Mouse (Mus musculus) CH12.LX (cell line): ENCODE results near the gene Zfp119a. TPM values are rescaled to one million over a fixed set of nuclear protein-coding genes. Genes with fewer than 3 reads are reported as not detected.

Source experiments
- DNase-seq: peaks from one replicate; pipeline ENCODE4 v3.0.0-alpha.2; 2013; ENCODE audit errors: extremely low read depth
- H3K27ac ChIP-seq: 2 replicates; pipeline ENCODE4 v1.5.1; 2012; ENCODE audit warnings: low read depth, mild to moderate bottlenecking, control low read depth, moderate library complexity; ENCODE audit not compliant: insufficient read depth
- H3K27me3 ChIP-seq: replicated peaks from 2 replicates; pipeline ENCODE3; 2012; ENCODE audit warnings: inconsistent platforms
- H3K36me3 ChIP-seq, 2 experiments: replicated peaks in 1 of 2; 2 replicates each; pipeline versions ENCODE3 to v1.6.1; 2012; ENCODE audit warnings: inconsistent platforms in 1 of 2, low read length in 1 of 2, mild to moderate bottlenecking in 1 of 2, mixed read lengths in 1 of 2, moderate library complexity in 1 of 2; ENCODE audit not compliant: control insufficient read depth in 1 of 2, insufficient read depth in 1 of 2
- H3K4me1 ChIP-seq, 2 experiments: 2 replicates each; pipeline ENCODE4 v1.6.1; 2012; ENCODE audit warnings: inconsistent platforms in 1 of 2, moderate library complexity in 1 of 2; ENCODE audit not compliant: insufficient read depth in 2 of 2, control insufficient read depth in 1 of 2
- H3K4me2 ChIP-seq: 2 replicates; pipeline ENCODE4 v1.6.1; 2012; ENCODE audit warnings: low read depth, mild to moderate bottlenecking, control low read depth; ENCODE audit not compliant: poor library complexity, insufficient read depth, severe bottlenecking
- H3K4me3 ChIP-seq, 3 experiments: fragments of 150-350 bp in 1 of 3; sonication (generic) in 1 of 3; replicated peaks in 1 of 3; 2 replicates each; pipeline versions ENCODE3 to v1.5.1; 2011 to 2012; ENCODE audit warnings: low read depth in 2 of 3, low read length in 2 of 3, mild to moderate bottlenecking in 2 of 3, moderate library complexity in 2 of 3, control low read depth in 1 of 3, improper control_type of control experiment in 1 of 3, inconsistent platforms in 1 of 3, mixed read lengths in 1 of 3; ENCODE audit not compliant: poor library complexity in 1 of 3
- H3K79me2 ChIP-seq: replicated peaks from 2 replicates; pipeline ENCODE4 v1.6.1; 2012; ENCODE audit warnings: mild to moderate bottlenecking, moderate library complexity; ENCODE audit not compliant: control insufficient read depth, poor library complexity, insufficient read depth, severe bottlenecking; ENCODE audit errors: extremely low read depth
- H3K9ac ChIP-seq: 2 replicates; pipeline ENCODE4 v1.6.1; 2012; ENCODE audit warnings: low read depth, mild to moderate bottlenecking, control low read depth, moderate library complexity; ENCODE audit not compliant: insufficient read depth
- H3K9me3 ChIP-seq: replicated peaks from 2 replicates; pipeline ENCODE3; 2012; ENCODE audit warnings: low read length, inconsistent platforms, mixed read lengths
- CHD2 ChIP-seq: IDR thresholded peaks from 2 replicates; pipeline ENCODE4 v1.6.1; 2011; ENCODE audit warnings: low read length, improper control_type of control experiment
- E2F4 ChIP-seq: IDR thresholded peaks from 2 replicates; pipeline ENCODE4 v1.6.1; 2011; ENCODE audit warnings: low read depth, low read length, improper control_type of control experiment; ENCODE audit not compliant: insufficient replicate concordance
- EP300 ChIP-seq: IDR thresholded peaks from 2 replicates; pipeline ENCODE4 v1.6.1; 2011; ENCODE audit warnings: low read length, improper control_type of control experiment
- ETS1 ChIP-seq: conservative IDR thresholded peaks from 2 replicates; pipeline ENCODE4 v1.6.1; 2012; ENCODE audit warnings: low read depth, mild to moderate bottlenecking, inconsistent platforms, low read length, improper control_type of control experiment, moderate library complexity
- IRF4 ChIP-seq: IDR thresholded peaks from 2 replicates; pipeline ENCODE4 v1.6.1; 2014; ENCODE audit warnings: low read depth, mild to moderate bottlenecking, inconsistent platforms, low read length, improper control_type of control experiment
- MAFK ChIP-seq: IDR thresholded peaks from 2 replicates; pipeline ENCODE4 v1.6.1; 2011; ENCODE audit warnings: low read length, improper control_type of control experiment; ENCODE audit not compliant: insufficient replicate concordance
- MEF2A ChIP-seq: IDR thresholded peaks from 2 replicates; pipeline ENCODE4 v1.6.1; 2014; ENCODE audit warnings: low read depth, mild to moderate bottlenecking, inconsistent platforms, low read length, improper control_type of control experiment, borderline replicate concordance
- MYC ChIP-seq: IDR thresholded peaks from 2 replicates; pipeline ENCODE4 v1.6.1; 2011; ENCODE audit warnings: low read depth, mild to moderate bottlenecking, improper control_type of control experiment, low read length
- RCOR1 ChIP-seq: conservative IDR thresholded peaks from 2 replicates; pipeline ENCODE4 v1.6.1; 2012; ENCODE audit warnings: low read depth, mild to moderate bottlenecking, inconsistent platforms, low read length, improper control_type of control experiment
- TBP ChIP-seq: conservative IDR thresholded peaks from 2 replicates; pipeline ENCODE4 v1.6.1; 2011; ENCODE audit warnings: low read depth, low read length, improper control_type of control experiment
- USF1 ChIP-seq: IDR thresholded peaks from 2 replicates; pipeline ENCODE4 v1.6.1; 2014; ENCODE audit warnings: low read depth, mild to moderate bottlenecking, inconsistent platforms, low read length, improper control_type of control experiment
- USF2 ChIP-seq: conservative IDR thresholded peaks from 2 replicates; pipeline ENCODE4 v1.6.1; 2011; ENCODE audit warnings: low read depth, low read length, improper control_type of control experiment
- ZC3H11A ChIP-seq: IDR thresholded peaks from 2 replicates; pipeline ENCODE4 v1.6.1; 2012; ENCODE audit warnings: low read depth, mild to moderate bottlenecking, inconsistent platforms, low read length, improper control_type of control experiment
- ZNF384 ChIP-seq: IDR thresholded peaks from 2 replicates; pipeline ENCODE4 v1.6.1; 2012; ENCODE audit warnings: low read depth, low read length, improper control_type of control experiment, inconsistent platforms
- dilution Hi-C: fragments of 300-500 bp; cut with MboI; formaldehyde crosslinking; loops from 2 replicates; pipeline ENCODE4 v1.14.3; 2020; ENCODE audit warnings: low sequenced_read_pairs; ENCODE audit not compliant: extremely low pct_unique_long_range_greater_than_20kb, extremely low pct_ligation_motif_present
- in situ Hi-C: fragments of 300-500 bp; cut with MboI; formaldehyde crosslinking; loops from 3 replicates; pipeline ENCODE4 v1.14.3; 2019; ENCODE audit warnings: low sequenced_read_pairs, low pct_ligation_motif_present, low pct_unique_long_range_greater_than_20kb, mixed read lengths
- polyA plus RNA-seq: library from polyadenylated mRNA; unstranded; fragments of >175 nt; gene quantifications from 2 replicates; pipeline ENCODE4 v1.2.1, GENCODE M21; 2012; ENCODE audit warnings: low read depth; ENCODE audit not compliant: insufficient read length
- total RNA-seq, 2 experiments: library from RNA; depleted of rRNA; stranded (reverse); fragments of 300-350 nt in 1 of 2; fragments of >200 nt in 1 of 2; gene quantifications; 2 replicates each; pipeline ENCODE4 v1.2.3; 2012 to 2014

Gene Zfp119a
- total and polyA plus RNA-seq, 3 experiments, result 3.7 to 8.3 (median 3.7) TPM

GRCm38 (mm10) chr17:55821566-55821965 lies 57.2 kb downstream of the Zfp119a start:
- Histone ChIP-seq H3K36me3 (no peaks in the 10 kb centered on the region), H3K4me3 (no peak overlapping the region), H3K27ac (no peak overlapping the region), H3K4me2 (no peak overlapping the region), H3K4me1 (no peaks in the 10 kb centered on the region), H3K79me2 (no peaks in the 10 kb centered on the region), H3K9me3 (no peaks in the 10 kb centered on the region), H3K9ac (no peak overlapping the region), H3K27me3 (no peaks in the 10 kb centered on the region)
- no peak for DNase-seq
- in situ Hi-C loops, result no loop called here
- dilution Hi-C loops, result no loop called here
- TF ChIP-seq ETS1, result no peak
- TF ChIP-seq MEF2A, result no peak
- no peak for TF ChIP-seq MAFK
- no peak for TF ChIP-seq IRF4
- no peak for TF ChIP-seq ZNF384
- no peak for TF ChIP-seq USF2
- TF ChIP-seq RCOR1, result no peak
- TF ChIP-seq USF1, result no peak
- TF ChIP-seq EP300, result no peak
- TF ChIP-seq E2F4, result no peak
- no peak for TF ChIP-seq MYC

- Histone ChIP-seq H3K4me1 (no peaks in the 10 kb centered on the region), H3K4me3 (no peak overlapping the region), H3K36me3 (no peaks in the 10 kb centered on the region), H3K9ac (no peak overlapping the region), H3K4me2 (no peak overlapping the region), H3K9me3 (no peaks in the 10 kb centered on the region), H3K79me2 (no peaks in the 10 kb centered on the region), H3K27ac (no peak overlapping the region), H3K27me3 (peaks cover 2% of the 10 kb centered on the region)
- in situ Hi-C loops, result no loop called here
- dilution Hi-C loops, result no loop called here
- TF ChIP-seq CHD2 (no peak), TBP (no peak), ETS1 (no peak), IRF4 (no peak), ZC3H11A (no peak), MYC (no peak)
- DNase-seq, result no peak
These were observed 61.9 kb downstream of the Zfp119a start for GRCm38 (mm10) chr17:55816853-55817252.

Other genes starting within 250 kb of the Zfp119a start
- gene Pot1b, start 166.3 kb downstream of the Zfp119a start, total RNA-seq (2012; rRNA removed), result 5.9 and 6.0 TPM in 2 replicates
- gene Pot1b, start 166.3 kb downstream of the Zfp119a start, total RNA-seq (2014; rRNA removed), result 8.5 and 10.2 TPM in 2 replicates
- gene Pot1b, start 166.3 kb downstream of the Zfp119a start, polyA plus RNA-seq, result 8.0 and 8.2 TPM in 2 replicates
- not detected in 2 replicates for gene Adgre4, start 128.9 kb downstream of the Zfp119a start, total RNA-seq (2012; rRNA removed)
- gene Adgre4, start 128.9 kb downstream of the Zfp119a start, total RNA-seq (2014; rRNA removed), result 0.09 and 0.16 TPM in 2 replicates
- 0.11 and 0.14 TPM in 2 replicates for gene Adgre4, start 128.9 kb downstream of the Zfp119a start, polyA plus RNA-seq
- 7.7 and 9.6 TPM in 2 replicates for gene Zfp959, start 13.2 kb upstream of the Zfp119a start, total RNA-seq (2012; rRNA removed)
- gene Zfp959, start 13.2 kb upstream of the Zfp119a start, total RNA-seq (2014; rRNA removed), result 21.4 and 24.5 TPM in 2 replicates
- 7.8 and 8.0 TPM in 2 replicates for gene Zfp959, start 13.2 kb upstream of the Zfp119a start, polyA plus RNA-seq
- gene Zfp119b, start 70.6 kb upstream of the Zfp119a start, total RNA-seq (2012; rRNA removed), result 6.1 and 6.5 TPM in 2 replicates
- 13.6 and 18.0 TPM in 2 replicates for gene Zfp119b, start 70.6 kb upstream of the Zfp119a start, total RNA-seq (2014; rRNA removed)
- 3.1 and 3.9 TPM in 2 replicates for gene Zfp119b, start 70.6 kb upstream of the Zfp119a start, polyA plus RNA-seq
- gene Ebi3, start 73.7 kb upstream of the Zfp119a start, total RNA-seq (2012; rRNA removed), result 102 and 207 TPM in 2 replicates
- gene Ebi3, start 73.7 kb upstream of the Zfp119a start, total RNA-seq (2014; rRNA removed), result 55.0 and 60.3 TPM in 2 replicates
- gene Ebi3, start 73.7 kb upstream of the Zfp119a start, polyA plus RNA-seq, result 87.6 and 105 TPM in 2 replicates
- gene Yju2, start 80.2 kb upstream of the Zfp119a start, total RNA-seq (2012; rRNA removed), result 10.1 and 10.7 TPM in 2 replicates
- 11.2 and 12.9 TPM in 2 replicates for gene Yju2, start 80.2 kb upstream of the Zfp119a start, total RNA-seq (2014; rRNA removed)
- 14.4 and 15.8 TPM in 2 replicates for gene Yju2, start 80.2 kb upstream of the Zfp119a start, polyA plus RNA-seq
- 0.21 and 0.47 TPM in 2 replicates for gene Shd, start 91.5 kb upstream of the Zfp119a start, total RNA-seq (2012; rRNA removed)
- 0.46 TPM in 1 of 2 replicates, not detected in the other for gene Shd, start 91.5 kb upstream of the Zfp119a start, total RNA-seq (2014; rRNA removed)
- 0.85 and 0.87 TPM in 2 replicates for gene Shd, start 91.5 kb upstream of the Zfp119a start, polyA plus RNA-seq
- 0.21 and 0.50 TPM in 2 replicates for gene Fsd1, start 107.6 kb upstream of the Zfp119a start, total RNA-seq (2012; rRNA removed)
- not detected in 2 replicates for gene Fsd1, start 107.6 kb upstream of the Zfp119a start, total RNA-seq (2014; rRNA removed)
- not detected in 2 replicates for gene Fsd1, start 107.6 kb upstream of the Zfp119a start, polyA plus RNA-seq
- gene Stap2, start 126.7 kb upstream of the Zfp119a start, total RNA-seq (2012; rRNA removed), result 2.2 and 3.2 TPM in 2 replicates
- gene Stap2, start 126.7 kb upstream of the Zfp119a start, total RNA-seq (2014; rRNA removed), result 0.41 and 0.52 TPM in 2 replicates
- gene Stap2, start 126.7 kb upstream of the Zfp119a start, polyA plus RNA-seq, result 0.51 and 0.91 TPM in 2 replicates
- 38.9 and 55.1 TPM in 2 replicates for gene Mpnd, start 126.8 kb upstream of the Zfp119a start, total RNA-seq (2012; rRNA removed)
- 23.4 and 24.5 TPM in 2 replicates for gene Mpnd, start 126.8 kb upstream of the Zfp119a start, total RNA-seq (2014; rRNA removed)
- gene Mpnd, start 126.8 kb upstream of the Zfp119a start, polyA plus RNA-seq, result 25.3 and 26.8 TPM in 2 replicates
- 29.3 and 33.5 TPM in 2 replicates for gene Sh3gl1, start 157.7 kb upstream of the Zfp119a start, total RNA-seq (2012; rRNA removed)
- 38.0 and 39.4 TPM in 2 replicates for gene Sh3gl1, start 157.7 kb upstream of the Zfp119a start, total RNA-seq (2014; rRNA removed)
- 32.1 and 39.0 TPM in 2 replicates for gene Sh3gl1, start 157.7 kb upstream of the Zfp119a start, polyA plus RNA-seq
- gene Chaf1a, start 161.5 kb upstream of the Zfp119a start, total RNA-seq (2012; rRNA removed), result 39.3 and 55.0 TPM in 2 replicates
- gene Chaf1a, start 161.5 kb upstream of the Zfp119a start, total RNA-seq (2014; rRNA removed), result 18.4 and 18.6 TPM in 2 replicates
- gene Chaf1a, start 161.5 kb upstream of the Zfp119a start, polyA plus RNA-seq, result 97.1 and 135 TPM in 2 replicates
- 26.8 and 27.8 TPM in 2 replicates for gene Ubxn6, start 196.1 kb upstream of the Zfp119a start, total RNA-seq (2012; rRNA removed)
- 23.9 and 29.1 TPM in 2 replicates for gene Ubxn6, start 196.1 kb upstream of the Zfp119a start, total RNA-seq (2014; rRNA removed)
- 24.6 and 26.9 TPM in 2 replicates for gene Ubxn6, start 196.1 kb upstream of the Zfp119a start, polyA plus RNA-seq
- gene Hdgfl2, start 200.7 kb upstream of the Zfp119a start, total RNA-seq (2012; rRNA removed), result 68.9 and 79.9 TPM in 2 replicates
- 35.3 and 41.1 TPM in 2 replicates for gene Hdgfl2, start 200.7 kb upstream of the Zfp119a start, total RNA-seq (2014; rRNA removed)
- gene Hdgfl2, start 200.7 kb upstream of the Zfp119a start, polyA plus RNA-seq, result 93.6 and 126 TPM in 2 replicates
- gene Plin4, start 230.9 kb upstream of the Zfp119a start, total RNA-seq (2012; rRNA removed), result 0.04 TPM in 2 replicates
- not detected in 2 replicates for gene Plin4, start 230.9 kb upstream of the Zfp119a start, total RNA-seq (2014; rRNA removed)
- 0.04 TPM in 1 of 2 replicates, not detected in the other for gene Plin4, start 230.9 kb upstream of the Zfp119a start, polyA plus RNA-seq
- 0.04 TPM in 1 of 2 replicates, not detected in the other for gene Plin5, start 238.7 kb upstream of the Zfp119a start, total RNA-seq (2012; rRNA removed)
- not detected in 2 replicates for gene Plin5, start 238.7 kb upstream of the Zfp119a start, total RNA-seq (2014; rRNA removed)
- not detected in 2 replicates for gene Plin5, start 238.7 kb upstream of the Zfp119a start, polyA plus RNA-seq
- gene Lrg1, start 243.1 kb upstream of the Zfp119a start, total RNA-seq (2012; rRNA removed), result not detected in 2 replicates
- not detected in 2 replicates for gene Lrg1, start 243.1 kb upstream of the Zfp119a start, total RNA-seq (2014; rRNA removed)
- not detected in 2 replicates for gene Lrg1, start 243.1 kb upstream of the Zfp119a start, polyA plus RNA-seq